Mouse (Mus musculus) CD4-positive helper T cell, adult 2 months (primary cell): ENCODE results near the gene Cep57l1.
A peak's percentile ranks its signal among the peaks of the same experiment; 100 is the strongest.

ENCODE experiments used
- DNase-seq: peaks from one replicate; pipeline ENCODE4 v3.0.0-alpha.2; 2012; ENCODE audit warnings: low read depth, missing footprints, low spot score

The Cep57l1 gene

DNA sequence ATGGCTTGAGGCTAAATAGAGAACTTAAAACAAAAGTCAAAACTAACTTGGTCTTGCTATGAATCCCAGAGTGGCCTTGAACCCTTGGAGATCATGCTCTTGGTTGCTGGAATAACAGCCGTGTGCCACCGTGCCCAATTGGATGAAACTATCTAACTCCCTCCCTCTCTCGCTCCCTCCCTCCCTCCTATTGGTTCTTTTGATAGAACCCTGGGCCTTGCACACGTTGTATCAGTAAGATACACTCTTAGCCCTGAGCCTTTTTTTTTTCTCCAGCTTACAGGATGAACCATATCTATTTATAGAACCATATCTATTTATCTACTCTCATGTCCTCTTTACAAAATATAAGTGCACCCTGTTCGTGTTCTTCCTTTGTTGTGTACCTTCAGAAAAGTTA, 6.8 kb upstream of the Cep57l1 start:
- DNase-seq: no peak

GRCm38 (mm10) chr10:41814305-41814853, 4.7 kb upstream of the Cep57l1 start:
- no peak for DNase-seq

DNA sequence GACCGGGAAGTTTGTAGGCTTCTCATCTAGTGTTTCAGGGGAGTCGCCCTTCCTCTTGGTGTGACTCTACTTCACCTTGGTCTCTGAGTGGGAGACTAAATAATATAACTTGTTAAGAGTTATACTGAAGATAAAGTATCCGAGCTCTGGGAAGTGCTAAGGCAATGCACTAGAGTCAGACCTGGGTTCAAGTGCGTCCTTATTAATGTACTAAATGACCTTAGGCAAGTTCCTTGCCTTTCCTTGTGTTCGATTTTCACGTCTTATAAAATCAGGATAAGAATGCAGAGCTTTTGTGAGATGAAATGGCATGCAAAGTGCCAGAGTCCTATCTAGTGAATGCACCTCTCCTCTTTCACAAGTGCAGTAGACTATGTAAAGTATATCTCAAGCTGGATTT, 2.9 kb upstream of the Cep57l1 start:
- no peak for DNase-seq

- DNase-seq: no peak
These were observed 1.1 kb upstream of the Cep57l1 start for GRCm38 (mm10) chr10:41810564-41811455.

GRCm38 (mm10) chr10:41809080-41809770, 446 bp downstream of the Cep57l1 start:
- no peak for DNase-seq

GRCm38 (mm10) chr10:41805729-41806355, 3.8 kb downstream of the Cep57l1 start:
- DNase-seq: no peak

DNA sequence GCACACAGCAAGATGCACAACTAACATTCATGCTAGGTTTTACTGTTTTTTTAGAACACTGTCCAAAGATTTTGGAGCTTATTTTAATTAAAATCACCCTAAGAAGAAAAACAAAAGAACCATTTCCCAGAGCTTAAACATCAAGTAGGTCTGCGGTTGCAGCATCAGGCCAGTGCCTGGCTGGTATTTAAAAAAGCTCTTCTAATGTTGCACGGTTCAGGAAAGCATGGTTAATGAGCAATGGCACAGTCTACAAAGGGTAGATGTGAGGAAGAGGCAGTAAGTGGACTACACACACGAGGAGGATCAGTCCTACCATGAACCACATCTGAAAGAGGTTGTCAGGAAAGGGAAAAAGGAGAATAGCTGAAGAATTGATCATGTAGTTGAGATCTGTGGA, 5.0 kb downstream of the Cep57l1 start:
- DNase-seq: no peak

DNA sequence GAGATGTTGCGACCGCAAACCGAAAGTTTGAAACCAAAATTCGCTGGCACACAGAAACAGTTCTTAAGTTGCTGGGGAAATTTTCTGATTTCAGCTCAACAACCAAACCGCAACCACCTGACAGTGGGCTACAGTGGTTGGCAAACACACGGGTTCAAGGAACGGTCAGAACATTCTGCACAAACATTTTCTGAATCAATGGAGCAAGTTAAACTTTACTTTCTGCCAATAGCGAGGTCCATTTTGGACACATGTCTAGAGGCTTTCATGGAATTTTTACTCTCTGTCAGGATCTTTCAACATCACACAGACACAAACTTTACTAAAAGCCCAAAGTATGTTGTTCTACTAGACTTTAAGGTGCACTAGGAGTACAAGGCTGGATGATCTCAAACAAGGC, 6.2 kb downstream of the Cep57l1 start:
- no peak for DNase-seq

- DNase-seq: no peak
These were observed 12.4 kb downstream of the Cep57l1 start for GRCm38 (mm10) chr10:41797253-41797652.

DNA sequence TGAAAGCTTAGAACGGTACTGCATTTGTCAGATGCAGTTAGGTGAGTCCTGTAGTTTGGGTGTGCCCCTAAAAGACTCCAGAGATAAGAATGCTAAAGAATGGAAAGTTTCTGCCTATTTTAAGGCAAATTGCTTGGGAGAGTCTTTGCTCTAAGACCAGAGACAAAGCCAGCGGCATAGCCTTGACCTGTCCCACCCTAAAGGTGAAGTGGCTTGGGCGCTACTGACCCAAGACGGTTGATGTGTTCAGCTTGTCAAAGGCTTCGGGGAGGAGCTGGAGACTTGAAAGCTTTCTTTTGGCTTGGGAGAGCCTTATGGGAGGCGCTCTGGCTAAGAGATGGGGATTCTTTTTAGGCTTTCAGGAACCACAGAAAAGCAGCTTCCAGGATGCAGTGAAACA, 17.3 kb downstream of the Cep57l1 start:
- DNase-seq: no peak

GRCm38 (mm10) chr10:41767254-41767653, 42.4 kb downstream of the Cep57l1 start:
- DNase-seq: peak; percentile 14

- DNase-seq: no peak
These were observed 43.4 kb downstream of the Cep57l1 start for GRCm38 (mm10) chr10:41766280-41766679.

DNA sequence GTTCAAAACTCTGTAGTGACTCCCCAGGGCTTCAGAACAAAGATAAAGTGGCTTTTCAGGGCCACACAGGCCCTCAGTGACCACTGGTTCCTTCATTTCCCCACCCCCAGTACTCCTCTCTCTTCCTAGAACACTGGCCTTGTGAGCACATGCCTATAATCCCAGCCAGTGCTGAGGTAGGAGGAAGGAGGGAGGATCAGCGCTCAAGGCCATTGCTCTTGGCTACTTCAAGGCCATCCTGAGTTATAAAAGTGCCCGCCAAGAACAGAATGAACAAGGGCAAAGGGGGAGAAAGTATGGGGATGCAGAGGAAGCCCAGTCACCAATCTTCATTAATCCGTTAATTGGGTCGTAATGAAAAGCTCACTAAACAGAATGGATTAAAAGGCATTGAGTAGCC, 44.1 kb downstream of the Cep57l1 start:
- no peak for DNase-seq

DNA sequence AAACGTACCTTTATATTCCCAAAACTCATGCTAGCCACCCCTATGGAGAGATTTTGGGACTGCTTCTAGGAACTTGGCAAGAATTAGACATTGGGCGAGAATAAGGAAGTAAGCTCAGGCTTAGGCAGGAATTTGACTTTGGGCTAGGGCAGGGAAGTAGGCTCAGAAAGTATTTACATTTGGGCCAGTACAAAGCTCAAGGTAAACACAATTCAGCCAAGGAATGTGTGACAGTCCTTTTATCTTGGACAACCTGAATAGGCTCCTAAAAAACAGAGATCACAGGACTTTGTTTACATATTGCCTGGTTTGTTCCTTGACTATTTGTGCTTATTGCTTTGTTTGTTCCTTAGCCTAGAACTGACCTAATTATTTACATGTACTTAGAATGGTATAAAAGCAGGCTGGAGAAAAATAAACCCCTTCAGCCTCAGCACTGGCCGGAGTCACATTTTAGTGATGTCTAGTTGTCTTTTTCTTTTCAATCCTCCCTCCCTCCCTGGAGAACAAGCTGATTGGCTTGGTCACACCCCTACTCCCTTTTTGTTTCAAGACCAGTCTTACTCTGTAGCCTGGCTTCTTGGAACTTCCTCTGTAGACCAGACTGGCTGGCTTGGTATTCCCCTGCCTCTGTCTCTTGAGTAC, 45.8 kb downstream of the Cep57l1 start:
- DNase-seq: no peak

DNA sequence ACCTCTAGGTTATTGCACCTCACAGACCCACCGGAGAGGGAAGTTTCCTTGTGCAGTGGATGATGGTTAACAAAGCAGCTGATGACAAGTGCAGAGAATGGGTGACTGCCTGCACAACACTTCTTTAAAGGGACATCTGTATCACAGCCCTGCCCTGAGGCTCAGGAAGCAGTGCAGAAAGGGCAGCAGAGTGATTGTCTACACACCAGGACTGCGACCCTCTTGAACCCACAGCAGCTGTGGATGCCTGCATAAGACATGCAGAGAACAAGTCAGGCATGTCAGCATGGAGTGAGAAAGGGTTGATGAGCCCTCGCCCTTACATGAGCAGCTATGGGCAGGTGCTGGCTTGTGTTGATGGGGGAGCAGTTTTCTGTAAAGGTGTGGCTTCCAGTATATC, 48.8 kb downstream of the Cep57l1 start:
- DNase-seq: no peak

- no peak for DNase-seq
These were observed 51.6 kb downstream of the Cep57l1 start for GRCm38 (mm10) chr10:41758041-41758440.

- no peak for DNase-seq
These were observed 52.4 kb downstream of the Cep57l1 start for GRCm38 (mm10) chr10:41757226-41757625.

DNA sequence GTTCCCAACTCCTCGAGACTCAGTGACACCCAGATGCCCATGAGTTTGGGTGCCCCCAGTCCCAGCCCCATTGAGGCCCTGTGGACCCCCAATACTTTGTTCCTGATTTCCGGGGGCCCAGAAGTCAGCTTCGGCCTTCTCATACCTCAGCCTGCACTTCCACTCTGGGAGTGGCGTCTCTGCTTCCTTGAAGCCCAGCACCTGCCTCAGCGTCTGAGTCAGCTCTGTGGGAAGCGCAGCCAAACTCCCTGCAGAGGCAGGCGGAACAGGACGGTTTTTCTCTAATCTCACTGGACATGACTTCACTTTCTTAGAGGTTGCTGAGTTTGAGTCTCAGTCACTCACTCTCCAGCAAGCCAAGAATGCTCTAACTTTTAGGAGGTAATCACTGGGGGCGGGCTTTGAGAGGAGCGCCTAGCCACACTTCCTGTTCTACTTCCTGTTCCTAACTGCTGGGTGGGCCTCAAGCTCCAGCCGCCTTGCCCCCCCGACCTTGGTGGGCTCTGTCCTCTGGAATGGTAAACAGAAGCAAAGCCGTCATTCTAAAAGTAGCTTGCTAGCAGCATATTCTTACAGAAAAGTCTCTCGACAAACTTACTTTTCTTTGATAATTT, 57.7 kb downstream of the Cep57l1 start:
- DNase-seq: peak; percentile 28

DNA sequence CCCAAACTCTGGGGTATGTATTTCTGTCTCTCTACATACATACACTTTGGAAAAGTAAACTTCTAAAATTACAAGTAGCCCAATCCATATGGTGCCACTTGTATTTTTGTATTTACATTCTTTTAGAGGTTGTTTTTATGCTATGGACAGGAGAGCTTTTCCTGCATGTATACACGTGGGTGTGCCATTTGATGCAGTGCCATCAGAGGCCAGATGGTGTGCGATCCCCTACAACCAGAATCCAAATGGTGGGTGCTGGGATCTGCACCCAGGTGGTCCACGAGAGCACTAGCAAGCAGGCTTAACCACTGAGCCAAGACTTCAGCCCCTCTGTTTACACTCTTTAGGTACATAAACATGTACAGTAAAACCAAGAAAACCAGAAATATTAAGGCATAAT, 60.4 kb downstream of the Cep57l1 start:
- no peak for DNase-seq

DNA sequence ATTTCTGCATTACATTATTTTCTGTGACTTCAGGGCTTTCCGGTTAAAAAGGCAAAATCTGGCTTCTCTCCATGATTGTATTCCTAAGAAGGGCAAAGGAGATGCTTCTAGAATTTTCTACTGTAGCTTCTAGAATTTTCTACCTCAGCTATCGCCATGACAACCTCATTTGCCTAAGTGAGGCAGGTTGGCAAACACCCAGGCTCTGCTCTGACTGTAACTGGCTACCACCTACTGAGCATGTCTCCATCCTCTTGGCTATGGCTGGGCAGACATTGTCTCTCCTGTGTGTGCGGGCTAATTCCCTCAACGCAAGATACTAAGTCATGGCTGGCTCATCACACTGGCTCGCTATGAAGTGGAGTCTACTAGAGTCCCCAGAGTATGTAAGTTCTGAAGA, 63.1 kb downstream of the Cep57l1 start:
- no peak for DNase-seq

GRCm38 (mm10) chr10:41744006-41744405, 65.7 kb downstream of the Cep57l1 start:
- no peak for DNase-seq
